Mouse (Mus musculus) spleen, postnatal 14 days (tissue): ENCODE results near the gene Uaca.
"Not testable (repeated sequence)": the region's sequence is repeated elsewhere in the genome, so short reads cannot be mapped to it uniquely, and the experiment has no call there.

Experiments
- DNase-seq, 2 experiments: peaks; one replicate each; pipeline ENCODE4 v3.0.0; 2021 to 2022; ENCODE audit warnings: low spot score in 2 of 2

Uaca gene

DNA sequence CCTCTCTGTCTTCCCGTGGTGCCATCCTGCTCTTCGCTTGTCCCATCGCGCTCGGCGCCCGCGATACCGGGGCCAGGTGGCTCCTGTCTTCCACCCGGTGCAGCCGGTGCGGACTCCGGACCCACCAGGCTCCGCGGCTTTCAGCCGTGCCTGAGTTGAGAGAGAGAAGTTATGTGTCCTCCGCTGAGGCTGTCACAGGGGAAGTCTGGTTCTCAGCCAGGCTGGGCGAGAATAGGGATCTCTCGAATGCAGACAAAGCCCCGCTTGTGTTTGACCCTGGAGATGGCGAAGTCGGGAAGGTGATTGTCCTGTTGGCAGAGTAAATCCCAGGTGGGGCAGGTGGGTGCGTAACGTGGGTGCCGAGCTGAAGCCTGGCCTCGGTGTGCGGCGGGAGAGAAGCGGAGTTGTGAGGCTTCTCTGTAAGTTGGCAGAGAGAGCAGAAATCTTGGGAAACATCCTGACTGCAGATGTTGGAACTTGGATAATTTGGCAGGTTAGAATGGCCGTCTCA, 554 bp downstream of the Uaca start:
- peak; percentile 8 to 12 for DNase-seq

DNA sequence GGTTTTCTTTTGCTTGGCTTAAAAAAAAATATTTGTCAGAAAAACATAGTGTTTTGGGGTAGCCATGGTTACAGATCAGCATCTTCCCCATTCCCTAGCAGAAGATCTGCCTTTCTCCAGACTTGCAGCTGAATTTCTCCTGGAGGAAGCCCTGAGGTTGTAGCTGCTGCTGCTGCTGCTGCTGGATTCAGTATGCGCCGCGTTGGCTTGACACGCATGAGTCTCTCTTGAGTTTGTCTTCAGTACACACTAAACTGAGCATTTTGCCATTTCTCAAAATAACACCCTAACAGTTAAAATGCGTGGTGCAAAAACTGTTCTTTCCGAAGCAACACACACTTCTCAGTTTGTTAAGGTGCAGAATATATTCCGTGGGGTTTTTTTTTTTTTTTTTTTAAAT, 1.7 kb downstream of the Uaca start:
- no peak for DNase-seq

DNA sequence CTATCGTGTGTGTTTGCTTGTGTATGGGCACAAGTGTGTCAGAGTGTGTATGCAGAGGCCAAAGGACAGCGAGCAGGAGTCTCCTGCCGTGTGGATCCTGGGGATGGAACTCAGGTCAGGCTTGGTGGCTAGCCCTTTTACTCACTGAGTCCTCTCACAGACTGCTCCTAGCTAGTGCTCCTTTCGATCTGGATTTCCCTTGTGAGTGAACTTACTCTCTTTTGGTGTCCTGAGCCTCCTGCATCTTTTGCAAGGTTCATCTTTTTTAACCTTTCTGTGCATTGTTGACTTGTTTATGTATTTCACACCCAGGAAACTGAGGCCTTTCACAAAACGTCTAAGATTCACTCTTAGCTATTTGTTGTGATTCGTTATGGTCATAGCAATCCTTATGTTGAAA, 2.8 kb downstream of the Uaca start:
- DNase-seq: no peak

DNA sequence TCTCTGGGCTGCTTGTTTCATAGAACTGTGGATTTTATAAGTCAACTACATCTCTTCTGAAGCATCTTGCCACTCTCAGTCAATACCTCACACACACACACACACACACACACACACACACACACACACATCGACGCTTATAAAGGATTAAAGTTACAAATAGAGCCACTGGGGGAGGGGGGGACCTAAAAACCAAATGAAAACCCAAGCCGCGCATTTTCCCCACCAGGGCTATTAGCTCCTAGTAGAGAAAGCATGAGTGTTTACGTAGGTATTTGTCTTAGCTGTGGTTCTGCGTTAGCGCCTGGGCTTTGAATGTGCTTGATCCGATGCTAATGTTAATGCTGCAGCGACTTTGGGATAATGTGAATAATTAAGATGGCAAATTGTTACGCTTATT, 4.7 kb downstream of the Uaca start:
- no peak for DNase-seq

DNA sequence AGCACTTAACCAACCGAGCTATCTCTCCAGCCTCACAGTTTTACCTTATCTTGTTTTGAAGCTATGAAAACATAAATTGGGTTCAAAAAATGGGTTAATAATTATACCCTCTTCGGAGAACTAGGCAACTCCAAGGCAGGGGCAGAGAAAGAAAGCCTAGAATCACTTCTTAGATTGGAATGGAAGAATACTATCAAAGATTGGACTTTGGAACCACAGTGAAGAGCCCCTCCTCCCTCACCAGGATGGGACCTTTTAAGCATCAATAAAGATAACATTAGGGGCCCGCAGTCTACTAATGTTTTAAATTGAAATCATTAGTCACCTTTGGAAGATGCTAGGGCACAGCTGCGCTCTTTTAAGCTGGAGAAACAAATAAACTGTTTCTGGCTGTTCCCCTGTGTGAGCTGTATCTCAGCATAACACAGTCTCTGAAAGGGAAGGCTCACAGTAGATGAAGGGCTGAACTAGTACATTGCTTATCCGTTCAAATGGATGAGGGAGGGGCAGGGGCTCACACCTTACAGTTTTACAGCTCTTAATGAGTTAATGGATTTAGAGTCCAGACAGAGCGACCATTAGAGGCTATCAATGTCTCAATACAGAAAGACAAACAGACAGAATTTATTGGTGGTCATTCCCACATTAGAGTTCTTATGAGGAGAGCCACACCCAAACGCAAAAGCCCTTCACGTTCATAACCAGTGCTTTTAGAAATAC, 6.5 kb downstream of the Uaca start:
- DNase-seq: no peak

DNA sequence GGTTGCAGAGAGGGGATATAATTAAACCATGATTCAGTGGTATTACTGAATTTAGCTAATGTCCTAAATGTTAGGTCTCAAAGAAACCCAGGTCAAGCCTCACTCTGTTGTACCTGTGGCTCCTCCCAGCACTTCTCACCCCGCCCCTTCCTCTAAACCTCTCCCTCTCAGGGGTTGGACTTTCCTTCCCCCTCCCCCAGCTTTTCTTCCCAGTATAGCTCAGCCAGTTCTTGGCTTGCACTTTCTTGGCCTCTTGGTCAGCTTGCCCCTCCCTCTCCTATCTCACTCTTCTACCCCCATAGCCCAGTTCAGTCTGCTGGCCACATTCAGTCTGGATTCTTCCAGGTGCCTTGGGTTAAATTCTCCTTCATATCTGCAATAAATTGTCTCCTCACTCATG, 7.4 kb downstream of the Uaca start:
- DNase-seq: no peak

DNA sequence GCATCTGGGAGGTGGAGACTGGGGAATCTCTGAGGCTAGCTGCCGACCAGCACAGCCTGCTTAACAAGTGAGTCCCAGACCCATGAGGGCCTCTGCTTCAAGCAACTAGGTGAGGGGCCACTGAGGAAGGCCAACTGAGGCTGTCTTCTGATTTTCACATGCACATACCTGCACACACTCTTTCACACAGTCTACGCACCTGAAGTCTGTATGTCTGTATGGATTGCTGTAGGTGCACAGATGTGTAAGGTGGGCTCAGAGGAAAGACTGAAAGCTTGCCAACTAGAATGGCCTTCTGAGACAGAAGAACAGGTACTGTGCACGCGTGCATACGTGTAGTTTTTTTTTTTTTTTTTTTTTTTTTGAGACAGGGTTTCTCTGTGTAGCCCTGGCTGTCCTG, 8.0 kb downstream of the Uaca start:
- no peak for DNase-seq

DNA sequence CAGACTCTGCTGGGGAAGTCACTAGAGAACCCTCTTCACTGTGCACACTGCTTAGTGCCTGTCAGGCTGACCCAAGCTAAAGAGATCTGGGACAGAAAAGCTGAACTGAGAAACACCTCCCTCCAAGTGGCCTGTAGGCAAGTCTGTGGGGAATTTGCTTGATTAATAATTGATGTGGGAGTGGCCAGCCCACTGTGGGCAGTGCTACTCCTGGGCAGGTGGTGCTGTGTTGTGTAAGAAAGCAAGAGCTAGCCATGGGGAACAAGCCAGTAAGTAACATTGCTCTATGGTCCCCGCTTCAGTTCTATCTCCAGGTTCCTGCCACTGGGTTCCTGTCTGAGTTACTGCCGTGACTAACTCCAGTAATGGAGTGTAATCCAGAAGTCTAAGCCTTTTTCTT, 11.7 kb downstream of the Uaca start:
- DNase-seq: no peak

DNA sequence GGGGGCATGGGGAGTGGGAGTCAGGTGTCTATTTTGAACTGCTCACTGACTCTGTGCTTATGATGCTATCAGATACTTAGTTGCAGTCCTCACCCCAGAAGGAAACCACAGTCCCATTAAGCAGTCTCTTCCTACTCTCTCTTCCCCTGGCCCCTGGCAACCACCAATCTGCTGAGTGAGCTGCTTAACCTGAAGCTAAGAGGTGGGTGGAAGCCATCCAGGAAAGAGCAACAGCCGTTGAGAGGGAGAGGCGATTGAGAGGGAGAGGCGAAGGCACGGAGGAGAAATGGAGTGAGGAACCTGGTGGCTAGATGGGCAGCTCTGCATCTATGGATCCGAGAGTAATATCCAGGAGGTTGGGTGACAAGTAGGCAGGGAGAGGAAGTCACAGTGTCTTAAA, 13.7 kb downstream of the Uaca start:
- no peak for DNase-seq

DNA sequence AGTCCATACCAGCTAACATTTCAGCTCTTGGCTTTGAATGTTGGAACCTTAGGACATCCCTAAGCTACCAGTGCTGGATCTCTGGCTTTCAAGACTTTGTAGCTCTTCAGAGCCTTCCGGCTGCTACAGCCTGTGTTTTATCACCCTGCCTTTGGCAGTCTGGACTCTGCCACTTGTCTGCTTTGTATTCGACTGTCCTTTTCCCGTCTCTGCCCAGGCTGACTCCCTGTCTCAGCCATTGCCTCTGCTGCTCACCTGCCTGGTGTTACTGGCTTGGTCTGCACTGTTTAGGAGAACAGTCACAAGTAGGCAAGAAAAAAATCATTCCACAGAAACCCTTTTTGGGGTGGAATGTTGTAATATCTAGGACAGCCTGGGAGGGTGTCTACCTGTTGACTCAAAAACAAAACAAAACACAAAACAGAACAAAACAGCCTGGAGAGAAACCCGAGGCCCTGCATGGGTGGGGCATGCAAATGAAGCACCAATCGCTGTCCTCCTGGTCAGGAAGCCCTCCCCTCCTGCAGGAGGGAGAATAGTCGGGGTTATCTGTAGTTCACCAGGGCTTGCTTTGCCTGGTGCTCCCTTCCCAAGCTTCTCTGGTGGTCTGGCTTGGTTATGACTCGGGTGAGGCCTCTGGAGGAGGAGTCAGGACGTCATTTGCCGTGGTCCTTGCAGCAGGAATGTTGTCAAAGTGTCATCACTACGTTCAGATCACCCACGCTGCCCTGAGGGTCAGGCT, 19.0 kb downstream of the Uaca start:
- no peak for DNase-seq

DNA sequence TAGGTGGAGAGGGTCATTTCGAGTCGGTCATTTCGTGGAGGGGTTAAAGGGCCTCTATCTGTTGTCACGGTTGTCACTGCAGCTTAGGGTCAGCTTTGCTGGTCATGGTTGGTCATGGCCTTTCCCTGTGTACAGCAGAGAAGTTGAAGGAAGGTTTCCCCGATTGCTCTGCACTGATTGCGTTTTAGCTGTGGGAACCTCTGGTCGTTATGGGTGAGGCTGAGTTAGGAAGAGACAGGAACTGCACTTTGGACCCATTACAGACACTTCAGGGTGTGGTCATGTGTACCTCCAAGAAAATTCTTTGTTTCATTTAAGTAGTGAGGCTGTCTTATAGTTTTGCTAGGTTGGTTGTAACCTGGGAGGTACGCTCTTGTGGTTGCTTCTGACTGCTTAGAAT, 21.2 kb downstream of the Uaca start:
- no peak for DNase-seq

DNA sequence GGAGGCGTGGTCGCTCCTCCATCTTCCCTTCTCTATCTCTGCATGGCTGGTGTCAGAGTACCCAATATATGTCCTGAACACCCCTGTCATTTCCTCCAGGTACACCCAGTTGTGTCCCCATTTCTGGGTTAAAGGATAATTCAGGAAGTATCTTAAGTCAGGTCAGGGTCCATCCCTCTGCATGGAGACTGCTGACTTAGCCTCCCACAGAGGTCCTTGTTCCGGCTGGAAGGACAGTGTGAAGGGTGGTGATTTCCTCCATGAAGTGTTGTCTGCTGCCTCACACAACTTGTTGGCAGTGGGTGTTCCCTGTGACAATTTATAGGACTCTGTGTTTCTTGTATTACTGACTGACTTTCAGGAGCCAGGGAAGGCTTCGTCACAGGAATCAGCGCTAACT, 23.2 kb downstream of the Uaca start:
- no peak for DNase-seq

DNA sequence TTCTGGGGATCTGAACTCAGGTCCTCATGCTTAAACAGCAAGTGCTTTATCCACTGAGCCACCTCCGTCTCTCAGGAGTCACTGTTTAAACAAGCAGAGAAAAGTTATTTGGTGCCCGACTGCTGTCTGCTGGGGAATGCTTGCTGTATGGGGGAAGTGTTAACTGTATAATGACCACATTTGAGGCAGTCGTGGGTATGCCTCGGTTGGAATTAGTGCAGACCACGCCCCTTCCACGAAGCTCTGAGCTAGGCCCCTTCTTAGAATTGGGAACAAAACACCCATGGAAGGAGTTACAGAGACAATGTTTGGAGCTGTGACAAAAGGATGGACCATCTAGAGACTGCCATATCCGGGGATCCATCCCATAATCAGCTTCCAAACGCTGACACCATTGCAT, 24.2 kb downstream of the Uaca start:
- not testable (repeated sequence) for DNase-seq

DNA sequence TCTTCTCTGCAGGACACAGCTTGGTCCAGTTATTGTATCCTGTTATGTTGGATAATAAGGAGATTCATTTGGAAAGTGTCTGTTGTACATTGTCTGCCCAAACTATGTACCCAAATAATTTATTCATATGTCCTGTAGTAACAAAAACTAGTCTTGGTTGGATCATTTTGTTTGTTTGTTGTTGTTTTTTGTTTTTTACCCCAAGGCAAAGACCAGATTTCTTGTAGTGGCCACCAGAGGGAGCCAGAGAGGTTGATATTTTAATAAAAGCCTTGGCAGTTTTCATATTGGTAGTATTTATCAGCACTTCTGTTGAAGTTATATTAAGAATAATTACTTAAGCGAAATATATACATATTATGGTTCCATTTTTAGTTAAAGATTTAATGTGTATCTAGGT, 25.0 kb downstream of the Uaca start:
- no peak for DNase-seq

DNA sequence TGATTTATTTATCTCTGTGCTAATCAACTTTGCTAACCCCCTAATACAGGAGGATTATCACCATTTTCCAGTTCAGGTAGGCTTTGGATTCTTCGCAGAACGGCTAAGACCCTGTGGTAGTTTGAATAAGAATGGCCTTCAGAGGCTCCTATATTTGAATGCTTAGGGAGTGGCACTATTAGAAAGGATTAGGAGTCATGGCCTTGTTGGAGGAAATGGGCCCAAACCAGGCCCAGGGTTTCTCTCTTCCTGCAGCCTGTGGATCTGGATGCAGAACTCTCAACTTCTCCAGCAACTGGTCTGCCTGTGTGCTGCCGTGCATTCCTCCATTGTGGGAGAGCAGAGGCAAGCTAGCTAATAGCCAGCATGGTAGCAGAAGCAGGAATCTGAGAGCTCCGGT, 27.2 kb downstream of the Uaca start:
- DNase-seq: no peak

DNA sequence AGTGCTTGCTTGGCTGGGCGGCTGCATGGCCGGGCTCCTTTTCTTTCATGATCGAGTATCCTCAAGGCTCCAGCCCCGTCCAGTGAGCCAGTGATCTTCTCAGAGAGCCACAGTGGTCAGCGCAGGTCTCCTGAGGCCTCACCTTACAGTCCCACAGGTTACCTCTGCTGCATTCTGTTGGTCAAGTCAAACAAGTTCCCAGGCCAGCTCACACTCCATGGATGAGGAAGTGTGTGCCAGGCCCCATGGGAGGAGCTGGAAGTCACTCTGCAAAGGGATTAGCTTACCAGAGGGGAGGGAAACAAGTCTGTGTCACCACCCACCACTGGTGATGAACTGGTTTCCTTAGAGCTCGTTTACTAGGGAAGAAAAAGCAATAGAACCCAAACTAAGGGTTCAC, 28.3 kb downstream of the Uaca start:
- no peak for DNase-seq

DNA sequence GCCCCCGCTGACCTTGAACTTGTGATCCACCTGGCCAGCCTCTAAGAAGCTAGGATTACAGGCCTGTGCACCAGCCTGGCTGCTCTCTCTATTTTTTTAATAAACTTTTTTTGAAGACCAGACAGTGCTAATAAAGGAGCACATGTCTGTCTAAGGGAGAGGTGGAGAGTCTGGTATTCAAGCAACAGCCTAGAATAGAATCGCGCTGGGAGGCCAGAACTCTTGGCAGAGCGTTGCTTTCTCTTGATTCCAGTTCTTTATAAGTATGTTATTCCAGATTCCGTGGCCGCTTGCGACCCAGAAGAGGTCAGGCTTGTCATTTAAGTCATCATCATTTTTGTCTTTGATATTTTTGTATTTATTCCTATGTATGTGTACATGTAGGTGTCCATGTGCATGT, 31.2 kb downstream of the Uaca start:
- DNase-seq: no peak

DNA sequence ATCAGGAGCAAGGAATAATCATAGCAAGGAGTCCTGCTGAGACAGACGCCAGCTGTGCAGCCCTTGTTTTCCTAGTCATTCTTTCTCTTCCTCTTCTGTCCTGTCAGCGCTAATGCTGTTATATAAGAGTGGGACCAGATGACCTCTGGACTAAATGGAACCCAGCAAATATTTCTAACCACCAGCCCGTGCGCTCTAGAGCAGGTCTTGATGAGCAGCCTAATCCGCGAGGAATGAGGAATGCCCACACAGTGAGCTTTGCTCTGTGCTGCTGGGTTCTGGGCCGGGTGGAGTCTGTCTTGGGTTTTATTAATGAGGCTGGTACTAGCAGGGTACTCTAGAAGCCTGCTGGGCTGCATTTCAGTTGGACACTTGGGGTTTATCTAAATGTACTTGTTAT, 32.4 kb downstream of the Uaca start:
- DNase-seq: no peak

DNA sequence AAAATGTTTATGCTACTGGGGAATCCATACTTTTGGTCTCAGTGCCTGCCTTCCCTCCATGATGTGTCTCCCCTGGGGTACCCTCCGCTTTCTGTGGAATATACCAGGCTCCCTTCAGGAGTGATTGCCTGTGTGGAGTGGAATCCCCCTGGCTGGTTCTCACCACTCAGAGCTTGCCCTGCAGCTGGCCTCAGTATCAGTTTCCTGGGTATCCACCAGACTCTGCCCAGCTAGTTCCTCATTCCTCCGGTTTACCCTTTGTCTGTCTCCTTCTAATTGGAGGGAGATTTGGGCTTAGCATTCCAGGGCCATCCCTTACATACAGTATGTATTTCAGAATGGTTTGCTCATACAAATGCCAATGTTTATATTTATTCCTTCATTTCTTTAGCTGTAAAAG, 33.9 kb downstream of the Uaca start:
- no peak for DNase-seq

DNA sequence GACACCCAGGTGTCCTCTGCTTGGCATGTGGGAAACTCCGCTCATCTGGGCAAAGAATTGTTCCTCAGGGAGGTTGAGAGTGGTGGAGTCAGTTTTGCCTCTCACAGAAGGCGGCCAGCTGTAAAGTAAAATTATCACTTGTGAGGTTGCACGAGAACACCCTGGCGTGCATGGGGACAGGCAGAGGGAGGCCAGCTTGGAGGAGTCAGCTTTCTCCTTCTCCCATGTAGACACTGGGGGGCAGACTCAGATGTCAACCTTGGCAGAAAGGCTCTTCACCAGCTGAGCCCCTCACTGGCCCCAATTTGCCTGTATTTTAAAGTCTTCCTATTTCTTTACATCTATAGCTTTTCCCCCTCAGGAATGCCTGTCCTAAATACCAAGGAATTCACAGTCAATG, 35.3 kb downstream of the Uaca start:
- DNase-seq: no peak

DNA sequence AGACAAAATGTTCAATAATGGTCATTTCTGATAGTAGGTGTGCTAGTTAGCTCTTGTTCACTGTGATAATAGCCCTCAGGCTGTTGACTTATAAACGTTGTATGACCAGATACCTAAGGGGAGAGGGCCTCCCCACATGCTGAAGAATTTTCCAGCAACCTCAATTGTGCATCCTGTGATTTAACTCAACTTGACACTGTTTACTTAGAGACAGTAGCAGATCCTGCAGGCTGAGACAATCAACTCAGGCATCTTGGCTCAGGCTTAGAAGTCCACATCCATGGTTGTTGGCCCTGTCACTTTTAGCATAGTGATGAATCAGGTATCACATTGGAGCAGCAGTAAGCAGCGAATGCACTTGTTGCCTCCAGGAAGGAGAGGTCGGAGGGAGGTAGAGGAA, 35.7 kb downstream of the Uaca start:
- no peak for DNase-seq

DNA sequence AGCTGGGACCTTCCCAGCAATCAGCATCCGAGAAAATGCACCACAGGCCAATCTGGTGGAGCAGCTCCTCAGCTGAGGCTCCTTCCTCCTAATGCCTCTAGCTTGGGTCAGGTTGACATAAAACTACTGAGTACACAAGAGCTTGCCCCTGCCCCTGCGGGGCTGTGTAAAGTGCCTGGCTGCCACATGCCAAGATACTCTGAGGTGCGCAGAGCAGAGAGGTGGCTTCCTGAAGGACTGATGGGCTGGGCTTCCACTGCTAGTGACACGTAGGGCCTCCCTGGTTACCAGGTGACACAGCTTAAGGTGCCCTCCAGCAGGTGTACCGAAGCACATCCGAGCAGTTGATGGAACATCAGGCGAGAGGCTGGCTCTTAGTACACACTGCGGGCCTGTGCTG, 37.9 kb downstream of the Uaca start:
- no peak for DNase-seq

DNA sequence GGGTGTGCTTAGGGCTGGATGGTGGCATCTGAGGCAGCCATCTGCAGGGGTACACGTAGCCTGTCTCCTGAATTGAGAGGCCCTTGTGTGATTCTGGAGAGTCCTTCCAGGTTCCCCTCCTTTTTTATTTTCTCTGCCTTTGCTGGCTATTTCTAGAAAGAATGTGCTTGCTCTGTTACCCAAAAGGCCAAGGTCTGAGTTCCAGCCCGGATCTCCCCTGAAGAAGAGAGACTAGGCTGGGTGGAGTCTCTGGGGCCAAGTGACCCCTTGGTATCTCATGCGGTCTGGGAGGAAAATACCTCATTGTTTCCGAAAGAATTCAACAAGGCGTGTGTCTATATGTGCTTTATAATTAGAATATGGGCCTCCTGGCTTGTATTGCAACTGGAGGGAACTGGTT, 41.8 kb downstream of the Uaca start:
- no peak for DNase-seq

DNA sequence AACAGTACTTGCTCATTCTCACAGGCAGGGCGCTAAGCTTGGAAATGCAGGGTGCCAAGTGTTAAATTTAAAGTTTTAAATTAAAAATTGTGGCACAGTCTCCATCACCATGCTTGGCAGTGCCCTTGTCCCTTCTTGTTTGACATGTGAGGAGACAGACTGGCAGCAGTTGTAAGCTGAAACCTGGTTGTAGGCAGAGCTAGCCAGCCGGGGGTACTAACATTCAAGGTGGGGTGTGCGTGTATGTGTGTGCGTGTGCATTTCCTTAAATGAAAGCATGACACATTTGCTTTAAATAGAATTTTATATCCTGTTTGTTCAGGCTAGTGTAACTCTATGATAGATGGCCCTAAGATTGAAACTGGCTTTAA, 42.7 kb downstream of the Uaca start:
- no peak for DNase-seq
